Mouse (Mus musculus) limb, embryonic 14.5 days (tissue): Measurements from ENCODE around the gene Nav2. TPM values are rescaled to one million over a fixed set of nuclear protein-coding genes. Genes with fewer than 3 reads are reported as not detected.

Experiments
- ATAC-seq: fragments of 200-750 bp; cut with Nextera tagmentation; 2 replicates; pipeline ENCODE4 v1.8.0; 2017; ENCODE audit warnings: low read depth, moderate number of reproducible peaks, moderate TSS enrichment; ENCODE audit not compliant: low FRiP score
- DNase-seq: peaks from one replicate; pipeline ENCODE4 v3.0.0-alpha.2; 2015; ENCODE audit warnings: low spot score
- H3K27ac ChIP-seq: fragments of 300-500 bp; sonication (generic); replicated peaks from 2 replicates; pipeline ENCODE4 v1.5.1; 2014; ENCODE audit warnings: low read depth, mild to moderate bottlenecking, low read length, moderate library complexity, mixed read lengths
- H3K27me3 ChIP-seq: fragments of 300-500 bp; sonication (generic); 2 replicates; pipeline ENCODE4 v1.6.1; 2014; ENCODE audit warnings: low read length, mixed read lengths; ENCODE audit not compliant: control insufficient read depth, insufficient read depth
- H3K36me3 ChIP-seq: fragments of 300-500 bp; sonication (generic); 2 replicates; pipeline ENCODE4 v1.6.1; 2014; ENCODE audit warnings: mild to moderate bottlenecking, low read length, moderate library complexity, mixed read lengths; ENCODE audit not compliant: control insufficient read depth, insufficient read depth
- H3K4me1 ChIP-seq: fragments of 300-500 bp; sonication (generic); 2 replicates; pipeline ENCODE4 v1.6.1; 2014; ENCODE audit warnings: antibody characterized with exemption, low read length, mixed read lengths; ENCODE audit not compliant: control insufficient read depth, insufficient read depth
- H3K4me2 ChIP-seq: fragments of 300-500 bp; sonication (generic); replicated peaks from 2 replicates; pipeline ENCODE4 v1.6.1; 2014; ENCODE audit warnings: low read depth, mild to moderate bottlenecking, low read length, moderate library complexity; ENCODE audit not compliant: severe bottlenecking
- H3K4me3 ChIP-seq: fragments of 300-500 bp; sonication (generic); replicated peaks from 2 replicates; pipeline ENCODE4 v1.5.1; 2014; ENCODE audit warnings: low read length
- H3K9ac ChIP-seq: fragments of 300-500 bp; sonication (generic); 2 replicates; pipeline ENCODE4 v1.6.1; 2014; ENCODE audit warnings: mild to moderate bottlenecking, low read depth, low read length, moderate library complexity; ENCODE audit not compliant: severe bottlenecking
- H3K9me3 ChIP-seq: fragments of 300-500 bp; sonication (generic); 2 replicates; pipeline ENCODE4 v1.6.1; 2016; ENCODE audit warnings: low read length; ENCODE audit not compliant: control insufficient read depth
- POLR2A ChIP-seq: fragments of 200-500 bp; IDR thresholded peaks from 2 replicates; pipeline ENCODE4 v1.8.0; 2012; ENCODE audit warnings: inconsistent platforms, mild to moderate bottlenecking, moderate library complexity, borderline replicate concordance; ENCODE audit not compliant: insufficient read depth, insufficient read length; ENCODE audit errors: extremely low read depth
- WGBS: fragments of 180-500 bp; shearing (Covaris S2); extraction: QIAGEN DNeasy Blood & Tissue Kit; methylation state at CpG from one replicate; pipeline ENCODE4 v1.1.7; 2014; 5-methylcytosine and 5-hydroxymethylcytosine counted together
- polyA plus RNA-seq, 2 experiments: library from polyadenylated mRNA; depleted of rRNA in 1 of 2; stranded (reverse) in 1 of 2; unstranded in 1 of 2; fragments of >200 nt; fragmentation: Nextera tagmentation in 1 of 2; extraction: Ambion mirVana in 1 of 2; gene quantifications; 2 replicates each; pipeline versions ENCODE4 v1.2.1 to v1.2.3; 2012 to 2014

The Nav2 gene
- polyA plus RNA-seq, 2 experiments: 15.8 to 16.8 TPM

- Histone ChIP-seq H3K27me3 (peaks cover 95% of the 10 kb centered on the region), H3K9ac (no peak overlapping the region), H3K4me2 (no peak overlapping the region), H3K4me3 (no peak overlapping the region), H3K36me3 (no peaks in the 10 kb centered on the region), H3K27ac (no peak overlapping the region), H3K9me3 (no peaks in the 10 kb centered on the region), H3K4me1 (peaks cover 9% of the 10 kb centered on the region; the same call in 1 of the 2 replicates)
- DNase-seq: no peak
- no peak for TF ChIP-seq POLR2A
- WGBS: 3% methylated on average over 9 of the region's 9 CpGs
- ATAC-seq: no peak
Observed at GRCm38 (mm10) chr7:49637281-49637680, 728.8 kb downstream of the Nav2 start.

GRCm38 (mm10) chr7:49637851-49638663 lies 729.5 kb downstream of the Nav2 start:
- TF ChIP-seq POLR2A: no peak
- Histone ChIP-seq H3K27ac (no peak overlapping the region), H3K9ac (no peak overlapping the region), H3K4me1 (peaks cover 9% of the 10 kb centered on the region; the same call in 1 of the 2 replicates), H3K9me3 (no peaks in the 10 kb centered on the region), H3K27me3 (peaks cover 89% of the 10 kb centered on the region), H3K4me3 (no peak overlapping the region; the same call in 1 of the 2 replicates), H3K36me3 (no peaks in the 10 kb centered on the region), H3K4me2 (no peak overlapping the region)
- 2% methylated on average over 21 of the region's 21 CpGs for WGBS
- no peak for ATAC-seq
- no peak for DNase-seq

GRCm38 (mm10) chr7:49638941-49639776 lies 730.6 kb downstream of the Nav2 start:
- no peak for TF ChIP-seq POLR2A
- WGBS: 2% methylated on average over 35 of the region's 35 CpGs
- Histone ChIP-seq H3K4me2 (no peak overlapping the region; the same call in 1 of the 2 replicates), H3K4me1 (peaks cover 4% of the 10 kb centered on the region; the same call in 1 of the 2 replicates), H3K36me3 (no peaks in the 10 kb centered on the region), H3K9ac (no peak overlapping the region), H3K27ac (no peak overlapping the region), H3K9me3 (no peaks in the 10 kb centered on the region), H3K27me3 (peaks cover 78% of the 10 kb centered on the region), H3K4me3 (peak overlapping the region; percentile 19)
- ATAC-seq (no peak), DNase-seq (no peak)

- no peak overlapping the region for H3K4me2 ChIP-seq
- 12% methylated on average over 18 of the region's 18 CpGs for WGBS
- no peak for ATAC-seq
- no peak overlapping the region for H3K4me3 ChIP-seq
- H3K27ac ChIP-seq: no peak overlapping the region
- H3K36me3 ChIP-seq: no peaks in the 10 kb centered on the region
- no peak for DNase-seq
- TF ChIP-seq POLR2A: no peak
- no peak overlapping the region for H3K9ac ChIP-seq
- H3K27me3 ChIP-seq: peaks cover 69% of the 10 kb centered on the region
- no peaks in the 10 kb centered on the region for H3K9me3 ChIP-seq
- peaks cover 3% of the 10 kb centered on the region; the same call in 1 of the 2 replicates for H3K4me1 ChIP-seq
Observed at GRCm38 (mm10) chr7:49639864-49640708, 731.6 kb downstream of the Nav2 start.

DNA sequence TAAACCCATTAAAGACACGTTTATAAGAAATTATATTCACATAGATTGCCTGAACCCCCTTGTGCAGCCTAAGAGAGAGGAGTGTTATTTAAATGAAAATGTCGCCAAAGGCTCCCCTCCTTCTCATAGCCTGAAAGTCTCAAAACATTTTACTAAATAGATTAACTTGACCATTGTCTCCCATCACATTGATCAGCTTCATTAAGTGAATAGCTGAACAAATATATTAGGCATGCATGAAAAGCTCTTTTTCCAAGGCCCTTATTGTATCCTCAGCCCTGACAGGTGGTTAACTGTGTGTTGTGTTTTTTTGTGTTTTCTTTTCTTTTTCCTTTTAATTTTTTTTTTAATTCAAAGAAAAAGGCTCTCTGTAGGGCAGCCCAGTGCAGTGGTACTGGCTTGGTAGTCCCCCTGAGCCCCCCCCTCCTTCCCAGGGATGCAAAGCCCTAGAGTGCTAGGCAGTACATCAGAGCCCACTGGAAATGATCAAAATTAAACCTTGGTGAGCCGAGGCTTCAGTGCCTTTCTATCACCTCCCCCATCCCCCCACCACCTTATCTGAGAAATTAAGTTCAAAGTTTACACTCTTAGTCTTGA lies 732.3 kb downstream of the Nav2 start:
- WGBS: 19% methylated on average over 3 of the region's 3 CpGs
- Histone ChIP-seq H3K4me3 (no peak overlapping the region), H3K9ac (no peak overlapping the region), H3K27me3 (peaks cover 62% of the 10 kb centered on the region), H3K4me2 (no peak overlapping the region), H3K9me3 (no peaks in the 10 kb centered on the region), H3K27ac (no peak overlapping the region), H3K36me3 (no peaks in the 10 kb centered on the region), H3K4me1 (peaks cover 3% of the 10 kb centered on the region; the same call in 1 of the 2 replicates)
- ATAC-seq (no peak), DNase-seq (no peak)
- TF ChIP-seq POLR2A: no peak

Other genes starting within 250 kb of the Nav2 start
- gene Zdhhc13, start 119.7 kb upstream of the Nav2 start, polyA plus RNA-seq (2012; rRNA removed): 28.5 and 34.1 TPM in 2 replicates
- 30.4 and 30.5 TPM in 2 replicates for gene Zdhhc13, start 119.7 kb upstream of the Nav2 start, polyA plus RNA-seq (2014; fragmentation: Nextera tagmentation; extraction: Ambion mirVana)
- gene Csrp3, start 60.7 kb upstream of the Nav2 start, polyA plus RNA-seq (2012; rRNA removed): 11.6 and 18.2 TPM in 2 replicates
- gene Csrp3, start 60.7 kb upstream of the Nav2 start, polyA plus RNA-seq (2014; fragmentation: Nextera tagmentation; extraction: Ambion mirVana): 45.7 and 71.9 TPM in 2 replicates
- 21.7 and 23.4 TPM in 2 replicates for gene E2f8, start 27.1 kb upstream of the Nav2 start, polyA plus RNA-seq (2012; rRNA removed)
- gene E2f8, start 27.1 kb upstream of the Nav2 start, polyA plus RNA-seq (2014; fragmentation: Nextera tagmentation; extraction: Ambion mirVana): 15.3 and 16.7 TPM in 2 replicates